In genomic region chr3:83032746-83033308, GRCm38 (mm10) we compare ENCODE assay signal across 12 mouse cellular contexts. TPM values are rescaled to one million over a fixed set of nuclear protein-coding genes. Genes with fewer than 3 reads are reported as not detected.
A peak's percentile ranks its signal among the peaks of the same experiment; 100 is the strongest.
DNase-seq lines count a peak whose midpoint lies in the region; ATAC-seq and TF ChIP-seq lines count a peak whose summit lies in the region.
"Had no signal": no experiment of that assay in that cellular context is flagged by ENCODE, and none has a peak within 500 bp of the region (broad histone marks: within the 10 kb centered on the region; RNA-seq: fewer than 3 reads in every experiment).

No protein-coding gene starts in this region.

- H3K4me2 ChIP-seq in liver, embryonic 11.5 days, result no peak overlapping the region
- peak overlapping the region; percentile 44 for H3K4me2 ChIP-seq in hindbrain, embryonic 16.5 days (ENCODE audit: low read length)
- peak overlapping the region; percentile 38 for H3K4me2 ChIP-seq in neural tube, embryonic 15.5 days

- no peaks in the 10 kb centered on the region for H3K79me2 ChIP-seq in liver, adult 2 months (ENCODE audit: control insufficient read depth, insufficient read depth, low read length)

- peaks cover 9% of the 10 kb centered on the region; the same call in 1 of the 2 replicates for H3K4me1 ChIP-seq in liver, adult 2 months (ENCODE audit: control insufficient read depth, insufficient read depth, low read length)
- no peaks in the 10 kb centered on the region for H3K4me1 ChIP-seq in liver, embryonic 11.5 days (replicated peaks; ENCODE audit: control insufficient read depth, insufficient read depth, low read length)
- no peaks in the 10 kb centered on the region for H3K4me1 ChIP-seq in hindbrain, embryonic 16.5 days (ENCODE audit: control insufficient read depth, insufficient read depth, low read depth, low read length)
- no peaks in the 10 kb centered on the region for H3K4me1 ChIP-seq in neural tube, embryonic 15.5 days

- no peak for DNase-seq in cerebellum, postnatal 36 days
- peak; percentile 61 for DNase-seq in liver, adult 2 months (ENCODE audit: extremely low read depth, low read depth, low spot score)
- no peak for DNase-seq in liver, embryonic 11.5 days (ENCODE audit: low spot score)
- no peak for DNase-seq in right cerebral cortex, postnatal 25 days
- DNase-seq in cerebellum, postnatal 4 days (ENCODE audit: low spot score in 2 of 2), result no peak
- DNase-seq: gastrocnemius, postnatal 25 days; kidney, postnatal 14 days had no signal

- H3K9me3 ChIP-seq in liver, embryonic 11.5 days (ENCODE audit: control insufficient read depth, low read length), result no peaks in the 10 kb centered on the region
- no peaks in the 10 kb centered on the region for H3K9me3 ChIP-seq in hindbrain, embryonic 16.5 days (ENCODE audit: control insufficient read depth, low read length)
- no peaks in the 10 kb centered on the region for H3K9me3 ChIP-seq in neural tube, embryonic 15.5 days (replicated peaks)

- H3K4me3 ChIP-seq in liver, adult 2 months (ENCODE audit: insufficient read depth, low read depth, low read length), result no peak overlapping the region
- no peak overlapping the region for H3K4me3 ChIP-seq in liver, embryonic 11.5 days (ENCODE audit: low read depth, low read length)
- H3K4me3 ChIP-seq in hindbrain, embryonic 16.5 days (ENCODE audit: low read length), result no peak overlapping the region
- peak overlapping the region; percentile 13; the same call in 1 of the 2 replicates for H3K4me3 ChIP-seq in neural tube, embryonic 15.5 days (replicated peaks)

- H3K9ac ChIP-seq in liver, adult 2 months (ENCODE audit: low read depth, low read length), result no peak overlapping the region
- H3K9ac ChIP-seq in liver, embryonic 11.5 days (ENCODE audit: low read depth, low read length), result no peak overlapping the region
- 0 out of 2 replicates have a peak overlapping the region, but pooled peaks have one; percentile 31 for H3K9ac ChIP-seq in hindbrain, embryonic 16.5 days (ENCODE audit: low read depth, low read length)
- no peak overlapping the region for H3K9ac ChIP-seq in neural tube, embryonic 15.5 days (replicated peaks)

- no peaks in the 10 kb centered on the region for H3K27me3 ChIP-seq in liver, adult 2 months (ENCODE audit: control insufficient read depth, insufficient read depth, low read length)
- no peaks in the 10 kb centered on the region for H3K27me3 ChIP-seq in liver, embryonic 11.5 days (replicated peaks; ENCODE audit: control insufficient read depth, insufficient read depth, low read length)
- no peaks in the 10 kb centered on the region for H3K27me3 ChIP-seq in hindbrain, embryonic 16.5 days (replicated peaks; ENCODE audit: control insufficient read depth, insufficient read depth, low read length)
- no peaks in the 10 kb centered on the region for H3K27me3 ChIP-seq in neural tube, embryonic 15.5 days (replicated peaks)

- no peak; the same call in 1 of the 2 replicates for TF ChIP-seq CTCF in liver, adult 2 months (IDR thresholded peaks at IDR 0.05; ENCODE audit: low read depth, low read length)

- ATAC-seq in cerebellum, adult (ENCODE audit: insufficient number of reproducible peaks, low FRiP score, low TSS enrichment), result 0 out of 2 replicates have a peak, but pooled peaks have one; percentile 33
- no peak for ATAC-seq in liver, embryonic 11.5 days (replicated peaks; ENCODE audit: low FRiP score)
- no peak for ATAC-seq in hindbrain, embryonic 16.5 days
- ATAC-seq in neural tube, embryonic 15.5 days (ENCODE audit: low FRiP score), result no peak

- H3K36me3 ChIP-seq in liver, adult 2 months (ENCODE audit: control insufficient read depth, insufficient read depth, low read length), result peaks cover 47% of the 10 kb centered on the region
- no peaks in the 10 kb centered on the region for H3K36me3 ChIP-seq in liver, embryonic 11.5 days (ENCODE audit: control insufficient read depth, insufficient read depth, low read length)
- no peaks in the 10 kb centered on the region for H3K36me3 ChIP-seq in hindbrain, embryonic 16.5 days (ENCODE audit: control insufficient read depth, insufficient read depth, low read length)
- H3K36me3 ChIP-seq in neural tube, embryonic 15.5 days, result no peaks in the 10 kb centered on the region

- WGBS in liver, adult 2 months, result 27% methylated on average over 13 of the region's 13 CpGs
- WGBS in liver, embryonic 11.5 days, result 57% methylated on average over 13 of the region's 13 CpGs
- 50% methylated on average over 13 of the region's 13 CpGs for WGBS in hindbrain, embryonic 16.5 days
- WGBS in neural tube, embryonic 15.5 days, result 45% methylated on average over 13 of the region's 13 CpGs

- TF ChIP-seq POLR2A in liver, adult 2 months (IDR thresholded peaks at IDR 0.05; ENCODE audit: extremely low read depth, insufficient read depth, low read length), result 0 out of 2 replicates have a peak, but pooled peaks have one; percentile 27

- peak overlapping the region; percentile 32; the same call in 1 of the 2 replicates for H3K27ac ChIP-seq in liver, adult 2 months (replicated peaks; ENCODE audit: insufficient read depth, low read depth, low read length)
- H3K27ac ChIP-seq in liver, embryonic 11.5 days (ENCODE audit: low read depth, low read length), result no peak overlapping the region
- no peak overlapping the region for H3K27ac ChIP-seq in hindbrain, embryonic 16.5 days (ENCODE audit: low read depth, low read length)
- no peak overlapping the region for H3K27ac ChIP-seq in neural tube, embryonic 15.5 days (replicated peaks)

RNA-seq across cellular contexts. Expression of gene Fga, which starts 7.0 kb away (rescaled TPM):
- total RNA-seq in liver, adult 2 months (2014; rRNA removed), result 3,320 and 3,369 TPM in 2 replicates
- 877 and 984 TPM in 2 replicates for polyA plus RNA-seq in liver, adult 2 months (2012; rRNA removed)
- 161 and 182 TPM in 2 replicates for polyA plus RNA-seq in liver, embryonic 11.5 days (2014; fragmentation: Nextera tagmentation; extraction: Ambion mirVana)
- not detected in 2 replicates for polyA plus RNA-seq in hindbrain, embryonic 16.5 days (2015; fragmentation: Nextera tagmentation; extraction: Ambion mirVana)
- 0.06 and 0.73 TPM in 2 replicates for polyA plus RNA-seq in neural tube, embryonic 15.5 days (2015; fragmentation: Nextera tagmentation; extraction: Ambion mirVana)
- total RNA-seq: common myeloid progenitor, adult 5-6 weeks; gastrocnemius, postnatal 25 days had no signal
- polyA plus RNA-seq: limb, embryonic 11.5 days had no signal

RNA-seq across cellular contexts. Expression of gene Fgb, which starts 16.8 kb away (rescaled TPM):
- 2,420 and 2,798 TPM in 2 replicates for total RNA-seq in liver, adult 2 months (2014; rRNA removed)
- polyA plus RNA-seq in liver, adult 2 months (2012; rRNA removed), result 918 and 923 TPM in 2 replicates
- polyA plus RNA-seq in liver, embryonic 11.5 days (2014; fragmentation: Nextera tagmentation; extraction: Ambion mirVana), result 176 and 188 TPM in 2 replicates
- polyA plus RNA-seq in hindbrain, embryonic 16.5 days (2015; fragmentation: Nextera tagmentation; extraction: Ambion mirVana), result not detected in 2 replicates
- polyA plus RNA-seq in neural tube, embryonic 15.5 days (2015; fragmentation: Nextera tagmentation; extraction: Ambion mirVana), result 0.20 and 1.1 TPM in 2 replicates
- total RNA-seq: common myeloid progenitor, adult 5-6 weeks; gastrocnemius, postnatal 25 days had no signal

RNA-seq across cellular contexts. Expression of gene Plrg1, which starts 22.5 kb away (rescaled TPM):
- total RNA-seq in liver, adult 2 months (2014; rRNA removed), result 34.1 and 35.1 TPM in 2 replicates
- 20.7 and 21.8 TPM in 2 replicates for polyA plus RNA-seq in liver, adult 2 months (2012; rRNA removed)
- polyA plus RNA-seq in liver, embryonic 11.5 days (2014; fragmentation: Nextera tagmentation; extraction: Ambion mirVana), result 92.7 and 103 TPM in 2 replicates
- 95.2 and 95.7 TPM in 2 replicates for polyA plus RNA-seq in hindbrain, embryonic 16.5 days (2015; fragmentation: Nextera tagmentation; extraction: Ambion mirVana)
- 92.6 and 97.6 TPM in 2 replicates for polyA plus RNA-seq in neural tube, embryonic 15.5 days (2015; fragmentation: Nextera tagmentation; extraction: Ambion mirVana)

RNA-seq across cellular contexts. Expression of gene Fgg, which starts 25.3 kb away (rescaled TPM):
- total RNA-seq in liver, adult 2 months (2014; rRNA removed), result 3,843 and 4,358 TPM in 2 replicates
- 2,564 and 2,816 TPM in 2 replicates for polyA plus RNA-seq in liver, adult 2 months (2012; rRNA removed)
- polyA plus RNA-seq in liver, embryonic 11.5 days (2014; fragmentation: Nextera tagmentation; extraction: Ambion mirVana), result 178 and 182 TPM in 2 replicates
- not detected in 2 replicates for polyA plus RNA-seq in hindbrain, embryonic 16.5 days (2015; fragmentation: Nextera tagmentation; extraction: Ambion mirVana)
- 0.51 TPM in 1 of 2 replicates, not detected in the other for polyA plus RNA-seq in neural tube, embryonic 15.5 days (2015; fragmentation: Nextera tagmentation; extraction: Ambion mirVana)
- total RNA-seq: common myeloid progenitor, adult 5-6 weeks; gastrocnemius, postnatal 25 days had no signal

Comparison
In these comparisons a context has a peak if more than half of its experiments do, and no peak if none do; other contexts are left out.
1. RNA of gene Fga, which starts 7.0 kb away (polyA plus RNA-seq): 877 to 984 TPM in liver, adult 2 months and 161 to 182 TPM in liver, embryonic 11.5 days; 0.06 to 0.73 TPM in neural tube, embryonic 15.5 days and not detected in hindbrain, embryonic 16.5 days; every median in the first group is over 10 times any median in the second.
2. RNA of gene Fgb, which starts 16.8 kb away (polyA plus RNA-seq): 918 to 923 TPM in liver, adult 2 months and 176 to 188 TPM in liver, embryonic 11.5 days; 0.20 to 1.1 TPM in neural tube, embryonic 15.5 days and not detected in hindbrain, embryonic 16.5 days; every median in the first group is over 10 times any median in the second.